Mouse (Mus musculus): ENCODE results near the gene Zfp410.

- TF ChIP-seq CTCF (IDR thresholded peaks at IDR 0.05; ENCODE audit: low read depth) (no peak), EP300 (IDR thresholded peaks at IDR 0.05; ENCODE audit: low read depth) (no peak)
Observed at GRCm38 (mm10) chr12:84275288-84275687, 41.4 kb upstream of the Zfp410 start.
